Mouse (Mus musculus) cortical plate, adult 2 months (tissue): Measurements from ENCODE around the gene Zfp992.
"Not testable (repeated sequence)": the region's sequence is repeated elsewhere in the genome, so short reads cannot be mapped to it uniquely, and the experiment has no call there.

ENCODE experiments used
- CTCF ChIP-seq: fragments of 200-500 bp; IDR thresholded peaks from 2 replicates; pipeline ENCODE4 v1.5.1; 2011; ENCODE audit warnings: mild to moderate bottlenecking, control low read depth, low read length; ENCODE audit not compliant: insufficient read depth; ENCODE audit errors: extremely low read depth
- POLR2A ChIP-seq: fragments of 200-500 bp; IDR thresholded peaks from 2 replicates; pipeline ENCODE4 v1.6.1; 2011; ENCODE audit warnings: mild to moderate bottlenecking, low read length, control low read depth; ENCODE audit not compliant: insufficient read depth; ENCODE audit errors: extremely low read depth

- not testable (repeated sequence) for TF ChIP-seq CTCF, POLR2A
Measured at GRCm38 (mm10) chr4:146474716-146475676, 26.2 kb downstream of the Zfp992 start.
